Mouse (Mus musculus) gastrocnemius, postnatal 4 days (tissue): ENCODE data around the gene Zfp28. TPM values are rescaled to one million over a fixed set of nuclear protein-coding genes. Genes with fewer than 3 reads are reported as not detected.
"Not testable (repeated sequence)": the region's sequence is repeated elsewhere in the genome, so short reads cannot be mapped to it uniquely, and the experiment has no call there.

Experiments used
- DNase-seq, 2 experiments: peaks; one replicate each; pipeline ENCODE4 v3.0.0; 2021 to 2022; ENCODE audit warnings: low spot score in 2 of 2, mixed read lengths in 2 of 2
- long read RNA-seq, 2 experiments: library from polyadenylated mRNA; stranded (forward); transcript quantifications; one replicate each; pipeline ENCODE4 v2.0.0; 2021
- total RNA-seq, 2 experiments: library from RNA; stranded (reverse); gene quantifications; 2 replicates each; pipeline ENCODE4 v1.2.3; 2021

The Zfp28 gene
- 1 to 10 TPM; 7.1 to 7.5 TPM for total RNA-seq
- long read RNA-seq, experiment 1, full-length matches to known transcripts, result 2 of 7 reads
- long read RNA-seq, experiment 1, partial matches to known transcripts, result 0 of 7 reads
- long read RNA-seq, experiment 1, other reads (novel, unspliced or antisense), result 5 of 7 reads
- long read RNA-seq, experiment 2, full-length matches to known transcripts, result 5 of 20 reads
- long read RNA-seq, experiment 2, partial matches to known transcripts, result 2 of 20 reads
- long read RNA-seq, experiment 2, other reads (novel, unspliced or antisense), result 13 of 20 reads

DNA sequence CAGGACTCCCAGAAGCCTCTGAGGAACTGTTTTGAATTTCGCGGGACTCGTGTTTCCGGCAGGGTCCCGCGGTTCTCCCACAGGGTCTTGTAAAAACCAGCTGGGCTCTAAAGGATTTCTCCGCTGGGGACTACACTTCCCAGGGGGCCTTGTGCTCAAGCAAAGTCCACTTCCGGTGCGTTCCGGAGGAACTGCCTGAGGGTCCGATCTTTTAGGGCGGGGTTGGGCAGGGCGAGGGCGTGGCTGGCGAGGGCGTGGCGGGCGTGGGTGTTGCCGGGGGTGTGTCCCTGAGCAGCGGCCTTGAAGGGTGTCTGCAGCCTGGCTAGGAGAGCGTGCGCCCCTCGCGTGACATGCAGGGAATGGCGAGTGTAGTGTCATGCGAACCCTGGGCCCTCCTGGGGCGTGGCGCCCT is at the start of gene Zfp28:
Zfp28 (plus strand) TSS at position 252 of the 412 bp plus-strand sequence.
- DNase-seq, result peak; percentile 82 to 93

DNA sequence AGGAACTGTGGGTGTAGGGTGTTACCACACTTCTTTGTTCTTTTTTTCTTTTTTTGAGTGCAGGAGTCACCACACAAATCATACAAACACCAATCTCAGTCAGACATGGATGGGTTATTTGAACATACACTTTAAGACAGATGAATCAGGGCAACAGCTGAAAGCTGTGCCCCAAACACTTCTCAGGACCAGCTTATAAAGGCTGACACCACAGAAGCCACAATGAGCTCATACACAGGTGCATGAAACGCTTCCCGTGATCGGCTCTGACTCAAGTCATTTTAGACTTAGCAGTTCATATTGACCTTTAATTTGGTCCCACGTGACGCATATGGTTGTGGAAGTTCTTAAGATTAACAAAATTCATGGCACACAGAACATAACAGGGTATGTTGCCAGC is 43.2 kb upstream of the Zfp28 start:
- DNase-seq, result no peak

GRCm38 (mm10) chr7:6343501-6344071 is 39.5 kb upstream of the Zfp28 start, which contains the start of gene Gm3854:
TSS of gene Gm3854 (plus strand) at chr7:6343759.
- DNase-seq, result peak in 1 of 2 experiments; percentile 24

- DNase-seq, result no peak
These were observed 39.0 kb upstream of the Zfp28 start for GRCm38 (mm10) chr7:6344124-6344523.

DNA sequence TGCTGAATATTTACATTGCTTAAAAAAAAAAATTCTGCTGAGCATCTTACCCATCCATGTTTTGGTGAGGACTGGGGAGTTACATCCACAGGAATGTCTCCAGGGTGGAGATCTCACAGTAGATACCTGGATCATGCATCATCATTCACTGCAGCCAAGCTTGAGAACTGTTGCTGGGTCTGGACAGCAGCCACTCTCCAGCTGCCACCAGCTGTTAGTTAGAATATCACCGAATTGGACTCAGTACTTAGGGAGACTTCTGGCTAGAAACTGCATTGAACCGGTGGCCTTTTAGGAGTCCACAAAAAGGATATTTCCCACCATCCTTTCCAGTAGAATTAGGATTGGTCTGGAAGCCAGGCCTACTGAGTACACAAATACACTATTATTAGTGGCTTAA is 25.0 kb upstream of the Zfp28 start:
- DNase-seq, result no peak

DNA sequence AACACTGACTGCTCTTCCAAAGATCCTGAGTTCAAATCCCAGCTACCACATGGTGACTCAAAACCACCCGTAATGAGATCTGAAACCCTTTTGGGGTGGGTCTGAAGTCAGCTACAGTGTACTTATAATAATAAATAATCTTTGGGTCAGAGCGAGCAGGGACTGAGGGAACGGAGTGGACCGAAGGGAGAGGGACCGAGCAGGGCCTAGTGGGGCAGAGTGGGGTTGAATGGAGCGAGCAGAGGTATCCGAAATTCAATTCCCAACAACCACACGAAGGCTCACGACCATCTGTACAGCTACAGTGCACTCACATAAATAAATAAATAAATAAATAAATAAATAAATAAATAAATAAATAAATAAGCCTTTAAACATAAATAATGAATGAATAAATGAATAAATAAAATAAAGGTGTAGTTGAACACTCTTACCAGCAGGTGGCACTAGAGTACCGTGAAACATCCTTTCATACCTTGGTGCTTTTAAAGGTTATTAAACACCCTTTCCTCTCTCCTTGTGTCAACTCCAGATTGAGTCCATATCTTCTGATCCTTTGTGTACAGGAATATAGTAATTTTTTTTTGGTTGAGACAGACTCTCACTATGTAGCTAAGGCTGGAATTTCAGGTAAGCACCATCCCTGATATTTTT is 24.0 kb upstream of the Zfp28 start:
- no peak for DNase-seq

DNA sequence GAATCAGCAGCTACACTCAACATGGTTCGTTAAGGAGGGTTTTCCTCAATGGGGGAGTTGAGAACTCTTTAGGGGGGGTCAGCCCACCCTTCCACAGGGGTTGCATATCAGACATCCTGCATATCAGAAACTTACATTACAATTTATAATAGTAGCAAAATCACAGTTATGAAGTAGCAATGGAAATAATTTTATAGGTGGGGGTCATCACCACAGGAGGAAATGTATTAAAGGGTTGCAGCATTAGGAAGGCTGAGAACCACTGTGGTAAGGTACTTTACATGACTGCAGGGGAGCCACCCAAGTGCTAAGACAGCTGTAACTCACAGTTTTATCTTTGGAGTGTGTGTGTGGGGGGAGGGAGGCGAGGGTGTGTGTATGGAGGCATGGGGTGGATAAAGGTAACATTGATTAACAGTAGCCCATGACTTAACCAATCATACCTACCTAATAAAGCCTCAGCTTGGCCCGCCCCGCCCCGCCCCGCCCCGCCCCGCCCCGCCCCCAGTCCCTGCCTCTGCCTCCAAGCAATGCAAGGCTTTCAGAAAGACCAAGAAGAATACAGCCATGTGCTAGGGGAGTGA is 22.5 kb upstream of the Zfp28 start:
- no peak for DNase-seq

DNA sequence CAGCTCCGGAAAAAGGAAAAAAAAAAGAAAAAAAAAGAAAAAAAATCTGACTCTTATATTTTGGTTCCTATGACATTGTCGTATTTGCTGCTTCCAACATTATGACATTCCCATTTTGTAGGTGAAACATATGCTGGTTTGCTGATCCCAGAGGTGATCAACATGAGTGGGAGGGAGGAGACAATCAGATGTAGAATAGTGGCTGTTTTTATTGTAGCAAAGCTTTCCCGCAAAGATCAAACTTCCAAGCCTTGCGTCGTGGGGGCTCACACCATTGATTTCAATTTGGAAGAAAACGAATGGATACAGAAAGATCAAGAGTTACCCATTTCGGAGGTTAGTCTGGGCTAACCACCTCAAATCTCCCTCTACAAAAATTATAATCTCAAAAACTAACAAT is 21.3 kb upstream of the Zfp28 start:
- no peak for DNase-seq

DNA sequence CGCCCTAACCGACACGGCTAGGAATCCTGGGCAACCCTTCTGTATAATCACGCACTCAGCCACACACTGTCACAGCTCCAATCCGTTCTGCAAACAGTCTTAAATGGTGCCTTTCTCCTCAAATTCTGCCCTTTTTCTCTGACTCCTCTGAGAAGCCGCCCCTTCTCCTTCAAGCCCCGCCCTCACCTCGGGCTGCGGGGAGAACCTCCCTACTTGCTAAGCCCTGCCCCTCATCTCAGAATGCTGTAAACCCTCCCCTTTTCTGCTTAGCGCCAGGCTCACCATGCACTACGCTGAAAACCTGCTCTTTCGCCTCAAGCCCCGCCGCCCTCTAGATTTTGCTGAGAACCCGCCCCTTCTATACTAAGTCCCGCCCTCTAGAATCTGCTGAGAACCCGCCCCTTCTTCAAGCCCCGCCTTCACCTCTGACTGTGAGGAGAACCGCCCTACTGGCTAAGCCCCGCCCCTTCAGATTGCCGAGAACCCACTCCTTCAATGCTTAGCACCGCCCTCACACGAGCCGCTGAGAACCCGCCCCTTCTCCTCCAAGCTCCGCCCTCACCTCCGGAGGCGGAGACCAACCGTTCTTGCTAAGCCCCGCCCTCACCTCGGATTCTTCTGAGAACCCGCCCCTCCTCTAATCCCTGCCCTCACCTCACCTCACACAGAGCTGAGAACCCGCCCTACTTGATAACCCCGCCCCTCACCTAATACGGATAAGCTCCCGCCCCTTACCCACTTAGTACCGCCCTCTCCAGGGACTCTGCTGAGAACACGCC is 20.6 kb upstream of the Zfp28 start:
- DNase-seq, result peak; percentile 79 to 93

- DNase-seq, result peak; percentile 31 to 69
These were observed 20.0 kb upstream of the Zfp28 start, which contains the start of gene Zfp78 for GRCm38 (mm10) chr7:6363047-6363488. TSS of gene Zfp78 (plus strand) at chr7:6363280.

DNA sequence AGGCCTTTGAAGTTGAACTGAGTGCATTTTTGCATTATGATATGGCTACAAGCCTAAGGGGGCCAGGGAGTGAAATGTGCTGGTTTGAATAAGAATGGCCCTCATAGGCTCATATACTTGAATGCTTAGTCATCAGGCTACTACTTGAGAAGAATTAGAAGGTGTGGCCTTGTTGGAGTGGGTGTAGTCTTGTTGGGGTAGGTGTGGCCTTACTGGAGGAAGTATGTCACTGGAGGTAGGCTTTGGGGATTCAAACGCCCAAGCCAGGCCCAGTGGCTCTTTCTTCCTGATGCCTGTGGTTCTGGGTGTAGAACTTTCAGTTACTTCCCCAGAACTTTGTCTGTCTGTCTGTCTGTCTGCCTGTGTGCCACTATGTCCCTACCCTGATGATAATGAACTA is 18.3 kb upstream of the Zfp28 start:
- DNase-seq, result no peak

- no peak for DNase-seq
These were observed 15.9 kb upstream of the Zfp28 start for GRCm38 (mm10) chr7:6367185-6367584.

GRCm38 (mm10) chr7:6368146-6368545 is 14.9 kb upstream of the Zfp28 start:
- not testable (repeated sequence) for DNase-seq

DNA sequence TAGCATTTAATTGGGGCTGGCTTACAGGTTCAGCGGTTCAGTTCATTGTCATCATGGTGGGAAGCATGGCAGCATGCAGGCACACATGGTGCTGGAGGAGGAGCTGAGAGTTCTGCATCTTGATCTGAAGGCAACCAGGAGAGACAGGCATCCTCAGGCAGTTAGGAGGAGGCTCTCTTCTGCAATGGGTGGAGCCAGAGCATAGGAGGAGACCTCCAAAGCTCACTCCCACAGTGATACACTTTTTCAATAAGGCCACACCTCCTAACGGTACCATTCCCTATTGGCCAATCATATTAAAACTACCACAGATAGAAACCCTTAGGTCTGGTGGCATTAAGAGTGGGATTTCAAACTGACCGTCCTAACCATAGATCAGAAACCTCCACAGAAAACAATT is 13.6 kb upstream of the Zfp28 start:
- no peak for DNase-seq

- DNase-seq, result no peak
These were observed 10.1 kb upstream of the Zfp28 start for GRCm38 (mm10) chr7:6372993-6373392.

DNA sequence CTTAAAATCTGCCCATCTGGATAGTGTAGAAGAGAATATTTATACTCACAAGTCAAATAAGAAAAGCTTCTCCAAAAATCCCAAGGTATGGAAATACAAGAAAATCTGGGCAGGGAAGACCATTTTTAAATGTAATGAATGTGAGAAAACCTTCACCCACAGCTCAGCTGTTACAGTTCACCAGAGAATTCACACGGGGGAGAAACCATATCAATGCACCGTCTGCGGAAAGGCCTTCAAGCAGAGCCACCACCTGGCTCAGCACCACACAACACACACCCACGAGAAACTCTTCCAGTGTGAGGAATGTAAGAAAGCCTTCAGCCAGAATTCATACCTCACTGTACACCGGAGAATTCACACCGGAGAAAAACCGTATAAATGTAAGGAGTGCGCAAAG is 4.7 kb upstream of the Zfp28 start:
- DNase-seq, result no peak

DNA sequence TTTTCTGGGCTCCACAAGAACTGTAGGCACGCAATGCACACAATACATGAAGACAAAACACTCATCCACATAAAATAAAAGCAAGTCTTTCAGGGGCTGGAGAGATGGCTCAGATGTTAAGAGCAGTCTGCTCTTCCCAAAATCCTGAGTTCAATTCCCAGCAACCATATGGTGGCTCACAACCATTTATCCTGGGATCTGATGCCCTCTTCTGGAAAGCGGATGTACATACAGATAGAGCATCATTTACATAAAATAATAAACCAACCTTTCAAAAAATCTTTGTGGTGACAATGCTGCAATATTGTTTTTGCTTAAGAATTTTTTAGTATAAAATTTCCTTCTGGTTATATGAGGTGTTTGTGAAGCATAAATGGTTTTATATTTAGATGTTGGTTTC is 1.7 kb upstream of the Zfp28 start:
- no peak for DNase-seq

DNA sequence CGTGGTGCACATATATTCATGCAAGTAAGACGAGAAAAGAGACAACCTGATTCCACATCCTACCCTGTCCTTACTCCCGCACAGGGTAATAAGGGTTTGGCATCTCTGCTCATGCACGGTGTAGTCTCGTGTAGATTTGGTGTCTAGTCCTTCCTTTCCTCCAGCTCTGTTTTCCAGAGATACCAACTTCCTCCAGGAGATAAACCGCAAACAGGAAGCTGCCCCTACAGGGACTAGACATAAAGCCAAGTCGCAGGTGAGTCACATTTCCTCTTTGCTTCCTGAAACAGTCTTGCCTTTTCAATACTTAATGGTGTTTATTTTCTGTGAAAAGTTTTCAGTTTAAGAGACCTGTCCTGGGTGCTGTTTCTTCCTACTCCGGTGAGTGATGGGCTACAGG is 916 bp downstream of the Zfp28 start:
- DNase-seq, result no peak

- no peak for DNase-seq
These were observed 3.9 kb downstream of the Zfp28 start for GRCm38 (mm10) chr7:6386995-6387394.

DNA sequence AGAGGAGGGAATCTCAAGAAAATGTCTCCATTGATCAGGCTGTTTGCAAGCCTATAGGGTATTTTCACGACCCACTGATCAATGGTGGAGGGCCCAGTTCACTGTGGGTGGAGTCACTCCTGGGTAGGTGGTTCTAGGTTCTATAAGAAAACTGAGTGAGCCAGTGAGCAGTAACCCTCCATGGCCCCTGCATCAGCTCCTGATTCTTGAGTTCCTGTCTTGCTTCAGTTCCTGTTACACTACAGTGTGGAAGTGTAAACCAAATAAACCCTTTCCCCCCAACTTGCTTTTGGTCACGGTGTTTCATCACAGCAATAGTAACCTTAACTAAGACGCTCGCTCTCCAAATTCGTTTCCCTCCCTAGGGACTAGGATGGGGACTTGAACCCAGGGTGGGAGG is 5.9 kb downstream of the Zfp28 start:
- no peak for DNase-seq

DNA sequence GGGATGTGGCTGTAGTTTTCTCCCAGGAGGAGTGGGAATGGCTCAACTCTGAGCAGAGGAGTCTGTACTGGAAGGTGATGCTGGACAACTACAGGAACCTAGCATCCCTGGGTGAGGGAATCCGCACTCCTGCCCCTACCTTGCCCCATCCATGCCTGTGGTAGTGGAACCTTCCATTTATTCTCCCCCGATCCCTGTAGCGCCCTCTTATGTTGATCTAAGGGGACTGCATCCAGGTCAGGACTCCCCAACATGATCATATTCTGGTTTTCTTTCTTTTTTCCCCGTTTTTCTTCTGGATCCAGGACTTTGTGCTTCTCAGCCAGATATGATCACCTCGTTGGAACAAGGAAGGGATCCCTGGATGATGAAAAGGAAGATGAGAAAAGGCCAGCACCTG is 6.4 kb downstream of the Zfp28 start:
- no peak for DNase-seq
